Comparison of ENCODE assay signal across 7 mouse cellular contexts in genomic region chr8:120488636-120489131, GRCm38 (mm10).
DNase-seq lines count a peak whose midpoint lies in the region; ATAC-seq lines count a peak whose summit lies in the region.

No protein-coding gene starts in this region.

- no peak for ATAC-seq in intestine, embryonic 14.5 days (replicated peaks; ENCODE audit: low FRiP score, low TSS enrichment, low read depth)
- no peak for ATAC-seq in lung, embryonic 15.5 days (ENCODE audit: borderline replicate concordance, extremely low read depth, low FRiP score, low TSS enrichment)
- no peak for ATAC-seq in stomach, embryonic 16.5 days (ENCODE audit: insufficient read depth, low FRiP score)

- no peaks in the 10 kb centered on the region for H3K36me3 ChIP-seq in intestine, embryonic 14.5 days (ENCODE audit: control insufficient read depth, insufficient read depth, low read length)
- H3K36me3 ChIP-seq in lung, embryonic 15.5 days, result no peaks in the 10 kb centered on the region
- no peaks in the 10 kb centered on the region for H3K36me3 ChIP-seq in stomach, embryonic 16.5 days (ENCODE audit: control insufficient read depth, insufficient read depth, low read length)

- peaks cover 61% of the 10 kb centered on the region for H3K4me1 ChIP-seq in intestine, embryonic 14.5 days (replicated peaks; ENCODE audit: control insufficient read depth, insufficient read depth, low read length)
- H3K4me1 ChIP-seq in lung, embryonic 15.5 days, result peaks cover 78% of the 10 kb centered on the region
- H3K4me1 ChIP-seq in stomach, embryonic 16.5 days (ENCODE audit: control insufficient read depth, insufficient read depth, low read length), result peaks cover 73% of the 10 kb centered on the region

- H3K9me3 ChIP-seq in intestine, embryonic 14.5 days (ENCODE audit: control insufficient read depth, low read length), result no peaks in the 10 kb centered on the region
- no peaks in the 10 kb centered on the region for H3K9me3 ChIP-seq in lung, embryonic 15.5 days
- no peaks in the 10 kb centered on the region for H3K9me3 ChIP-seq in stomach, embryonic 16.5 days (replicated peaks; ENCODE audit: control insufficient read depth, low read length)

- peak overlapping the region; percentile 76 for H3K9ac ChIP-seq in intestine, embryonic 14.5 days (ENCODE audit: low read length)
- H3K9ac ChIP-seq in lung, embryonic 15.5 days, result peak overlapping the region; percentile 81
- peak overlapping the region; percentile 88 for H3K9ac ChIP-seq in stomach, embryonic 16.5 days (ENCODE audit: low read length)

- peak overlapping the region; percentile 77 for H3K27ac ChIP-seq in intestine, embryonic 14.5 days (ENCODE audit: low read depth)
- H3K27ac ChIP-seq in lung, embryonic 15.5 days, result peak overlapping the region; percentile 95
- peak overlapping the region; percentile 94 for H3K27ac ChIP-seq in stomach, embryonic 16.5 days (ENCODE audit: low read length)

- 0 out of 2 replicates have a peak, but pooled peaks cover 10% of the 10 kb centered on the region for H3K27me3 ChIP-seq in intestine, embryonic 14.5 days (replicated peaks; ENCODE audit: control insufficient read depth, insufficient read depth, low read length)
- no peaks in the 10 kb centered on the region for H3K27me3 ChIP-seq in lung, embryonic 15.5 days
- no peaks in the 10 kb centered on the region for H3K27me3 ChIP-seq in stomach, embryonic 16.5 days (ENCODE audit: control insufficient read depth, insufficient read depth, low read length)

- peak overlapping the region; percentile 68 for H3K4me3 ChIP-seq in intestine, embryonic 14.5 days (ENCODE audit: low read depth, low read length)
- H3K4me3 ChIP-seq in lung, embryonic 15.5 days, result peak overlapping the region; percentile 79
- H3K4me3 ChIP-seq in stomach, embryonic 16.5 days (replicated peaks; ENCODE audit: low read length), result peak overlapping the region; percentile 74

- peak overlapping the region; percentile 99 for H3K4me2 ChIP-seq in intestine, embryonic 14.5 days (ENCODE audit: low read length)
- H3K4me2 ChIP-seq in lung, embryonic 15.5 days, result peak overlapping the region; percentile 98
- H3K4me2 ChIP-seq in stomach, embryonic 16.5 days (ENCODE audit: low read depth, low read length), result peak overlapping the region; percentile 98

- WGBS in intestine, embryonic 14.5 days, result 1% methylated on average over 25 of the region's 25 CpGs
- under 1% methylated on average over 25 of the region's 25 CpGs for WGBS in lung, embryonic 15.5 days
- WGBS in stomach, embryonic 16.5 days, result under 1% methylated on average over 25 of the region's 25 CpGs

- DNase-seq in urinary bladder, postnatal 14 days (ENCODE audit: low spot score), result peak; percentile 50
- DNase-seq in urinary bladder, adult 18-20 months (ENCODE audit: low spot score in 2 of 2), result no peak
- peak; percentile 56 to 59 for DNase-seq in cerebellum, postnatal 36 days
- no peak for DNase-seq in intestine, embryonic 14.5 days (ENCODE audit: low spot score)
- DNase-seq in adrenal gland, adult 8-10 months, result no peak

Comparison
In these comparisons a context has a peak if more than half of its experiments do, and no peak if none do; other contexts are left out.
1. DNase-seq: peak in urinary bladder, postnatal 14 days (single experiment) and cerebellum, postnatal 36 days (2 of 2); none in urinary bladder, adult 18-20 months (0 of 2), intestine, embryonic 14.5 days (single experiment) and adrenal gland, adult 8-10 months (single experiment).
2. Peak in every context shown above with its lines, with median percentiles within 50 percentile points of each other: H3K27ac ChIP-seq, H3K4me2 ChIP-seq, H3K4me3 ChIP-seq and H3K9ac ChIP-seq.